Mouse (Mus musculus) midbrain, postnatal 0 days (tissue): ENCODE data around the gene Msmp. TPM values are rescaled to one million over a fixed set of nuclear protein-coding genes. Genes with fewer than 3 reads are reported as not detected.

Experiments used
- ATAC-seq: fragments of 200-750 bp; cut with Nextera tagmentation; 2 replicates; pipeline ENCODE4 v1.8.0; 2017; ENCODE audit warnings: moderate number of reproducible peaks, mild to moderate bottlenecking, moderate TSS enrichment, moderate library complexity; ENCODE audit not compliant: low FRiP score
- DNase-seq: peaks from one replicate; pipeline ENCODE4 v3.0.0-alpha.2; 2015; ENCODE audit warnings: low spot score
- H3K27ac ChIP-seq: fragments of 300-500 bp; sonication (generic); 2 replicates; pipeline ENCODE4 v1.5.1; 2014; ENCODE audit warnings: low read depth, mild to moderate bottlenecking, low read length, mixed read lengths
- H3K27me3 ChIP-seq: fragments of 300-500 bp; sonication (generic); 2 replicates; pipeline ENCODE4 v1.6.1; 2014; ENCODE audit warnings: low read length, control low read depth, mixed read lengths; ENCODE audit not compliant: insufficient read depth
- H3K36me3 ChIP-seq: fragments of 300-500 bp; sonication (generic); 2 replicates; pipeline ENCODE4 v1.6.1; 2014; ENCODE audit warnings: low read length, control low read depth, mixed read lengths; ENCODE audit not compliant: insufficient read depth
- H3K4me1 ChIP-seq: fragments of 300-500 bp; sonication (generic); 2 replicates; pipeline ENCODE4 v1.6.1; 2014; ENCODE audit warnings: mild to moderate bottlenecking, control low read depth, antibody characterized with exemption, low read length, mixed read lengths; ENCODE audit not compliant: insufficient read depth
- H3K4me2 ChIP-seq: fragments of 300-500 bp; sonication (generic); 2 replicates; pipeline ENCODE4 v1.6.1; 2014; ENCODE audit warnings: low read depth, mild to moderate bottlenecking, low read length, mixed read lengths; ENCODE audit not compliant: poor library complexity, severe bottlenecking
- H3K4me3 ChIP-seq: fragments of 300-500 bp; sonication (generic); 2 replicates; pipeline ENCODE4 v1.5.1; 2014; ENCODE audit warnings: low read depth, mild to moderate bottlenecking, low read length, moderate library complexity
- H3K9ac ChIP-seq: fragments of 300-500 bp; sonication (generic); replicated peaks from 2 replicates; pipeline ENCODE4 v1.6.1; 2014; ENCODE audit warnings: mild to moderate bottlenecking, low read length, moderate library complexity, mixed read lengths; ENCODE audit not compliant: poor library complexity, severe bottlenecking
- H3K9me3 ChIP-seq: fragments of 300-500 bp; sonication (generic); 2 replicates; pipeline ENCODE4 v1.6.1; 2016; ENCODE audit warnings: low read length, control low read depth
- CTCF ChIP-seq: IDR thresholded peaks from 2 replicates; pipeline ENCODE4 v1.5.1; 2016; ENCODE audit warnings: antibody characterized with exemption, mild to moderate bottlenecking
- WGBS: fragments of 180-500 bp; shearing (Covaris S2); extraction: QIAGEN DNeasy Blood & Tissue Kit; methylation state at CpG from one replicate; pipeline ENCODE4 v1.1.7; 2014; 5-methylcytosine and 5-hydroxymethylcytosine counted together
- polyA plus RNA-seq: library from polyadenylated mRNA; unstranded; fragments of >200 nt; fragmentation: Nextera tagmentation; extraction: Ambion mirVana; gene quantifications from 2 replicates; pipeline ENCODE4 v1.2.1, GENCODE M21; 2015
- total RNA-seq: library from RNA; depleted of rRNA; stranded (reverse); fragments of >200 nt; gene quantifications from 2 replicates; pipeline ENCODE4 v1.2.3, GENCODE M21; 2014

Gene Msmp
- total and polyA plus RNA-seq, 2 experiments from 2014 or later, result 2.5 TPM; not detected in 1

- no peak for TF ChIP-seq CTCF
- 18% methylated on average over 5 of the region's 5 CpGs for WGBS
- no peaks in the 10 kb centered on the region for H3K36me3 ChIP-seq
- peaks cover 23% of the 10 kb centered on the region for H3K4me1 ChIP-seq
- H3K27ac ChIP-seq, result peak overlapping the region; percentile 77
- H3K9me3 ChIP-seq, result no peaks in the 10 kb centered on the region
- peak overlapping the region; percentile 90; the same call in 1 of the 2 replicates for H3K9ac ChIP-seq
- no peaks in the 10 kb centered on the region for H3K27me3 ChIP-seq
- H3K4me3 ChIP-seq, result peak overlapping the region; percentile 57
- DNase-seq, result peak; percentile 21
- H3K4me2 ChIP-seq, result peak overlapping the region; percentile 97; the same call in 1 of the 2 replicates
- ATAC-seq, result no peak
Measured at GRCm38 (mm10) chr4:43630671-43631045, 46.4 kb upstream of the Msmp start.

GRCm38 (mm10) chr4:43630030-43630581 is 45.8 kb upstream of the Msmp start:
- WGBS, result under 1% methylated on average over 5 of the region's 5 CpGs
- Histone ChIP-seq H3K4me3 (no peak overlapping the region), H3K27ac (peak overlapping the region; percentile 77), H3K27me3 (no peaks in the 10 kb centered on the region), H3K4me2 (peak overlapping the region; percentile 31), H3K36me3 (no peaks in the 10 kb centered on the region), H3K9me3 (no peaks in the 10 kb centered on the region), H3K4me1 (peaks cover 23% of the 10 kb centered on the region), H3K9ac (no peak overlapping the region)
- DNase-seq (peak; percentile 94), ATAC-seq (peak; percentile 68)
- TF ChIP-seq CTCF, result peak; percentile 92

GRCm38 (mm10) chr4:43629106-43629817 is 45.0 kb upstream of the Msmp start:
- no peak overlapping the region for H3K27ac ChIP-seq
- H3K9me3 ChIP-seq, result no peaks in the 10 kb centered on the region
- DNase-seq, result peak; percentile 62
- peak overlapping the region; percentile 24; the same call in 1 of the 2 replicates for H3K4me2 ChIP-seq
- no peaks in the 10 kb centered on the region for H3K36me3 ChIP-seq
- H3K27me3 ChIP-seq, result no peaks in the 10 kb centered on the region
- WGBS, result 36% methylated on average over 20 of the region's 20 CpGs
- peaks cover 23% of the 10 kb centered on the region for H3K4me1 ChIP-seq
- H3K9ac ChIP-seq, result no peak overlapping the region
- H3K4me3 ChIP-seq, result no peak overlapping the region
- peak; percentile 59; the same call in 1 of the 2 replicates for ATAC-seq
- no peak for TF ChIP-seq CTCF

- Histone ChIP-seq H3K4me3 (no peak overlapping the region), H3K4me2 (no peak overlapping the region), H3K36me3 (no peaks in the 10 kb centered on the region), H3K27me3 (no peaks in the 10 kb centered on the region), H3K4me1 (no peaks in the 10 kb centered on the region), H3K27ac (no peak overlapping the region), H3K9ac (no peak overlapping the region), H3K9me3 (no peaks in the 10 kb centered on the region)
- WGBS, result 94% methylated on average over 4 of the region's 4 CpGs
- TF ChIP-seq CTCF, result no peak
- DNase-seq (no peak), ATAC-seq (no peak)
Measured at GRCm38 (mm10) chr4:43620146-43620778, 36.0 kb upstream of the Msmp start.

GRCm38 (mm10) chr4:43613060-43613730 is 28.9 kb upstream of the Msmp start:
- Histone ChIP-seq H3K27me3 (no peaks in the 10 kb centered on the region), H3K4me2 (no peak overlapping the region), H3K9ac (no peak overlapping the region), H3K4me3 (no peak overlapping the region), H3K9me3 (no peaks in the 10 kb centered on the region), H3K4me1 (no peaks in the 10 kb centered on the region), H3K27ac (no peak overlapping the region), H3K36me3 (no peaks in the 10 kb centered on the region)
- TF ChIP-seq CTCF, result no peak
- no peak for ATAC-seq
- no peak for DNase-seq
- WGBS, result 72% methylated on average over 3 of the region's 3 CpGs
